Comparison of ENCODE assay signal across 20 mouse cellular contexts in genomic region chr19:31180757-31181156, GRCm38 (mm10).
DNase-seq lines count a peak whose midpoint lies in the region; ATAC-seq lines count a peak whose summit lies in the region.
"Had no signal": no experiment of that assay in that cellular context is flagged by ENCODE, and none has a peak within 500 bp of the region (broad histone marks: within the 10 kb centered on the region; RNA-seq: fewer than 3 reads in every experiment).

No protein-coding gene starts in this region.

- intact Hi-C loops in left cerebral cortex, postnatal 14 days (cut with DNase I): no loop called here
- intact Hi-C loops in heart, postnatal 14 days (cut with DNase I): no loop called here

- H3K9ac ChIP-seq in midbrain, embryonic 15.5 days: no peak overlapping the region
- no peak overlapping the region for H3K9ac ChIP-seq in midbrain, embryonic 13.5 days (replicated peaks)
- H3K9ac ChIP-seq: heart, embryonic 12.5 days; liver, postnatal 0 days had no signal

- peak; percentile 63 for ATAC-seq in midbrain, embryonic 15.5 days (replicated peaks)
- ATAC-seq in midbrain, embryonic 13.5 days: no peak
- ATAC-seq in inflammation-experienced regulatory T-cells, adult 6 months: no peak
- ATAC-seq: hindbrain, embryonic 16.5 days; liver, postnatal 0 days had no signal

- no peaks in the 10 kb centered on the region for H3K4me1 ChIP-seq in midbrain, embryonic 15.5 days
- H3K4me1 ChIP-seq in midbrain, embryonic 13.5 days (replicated peaks): no peaks in the 10 kb centered on the region
- H3K4me1 ChIP-seq: heart, embryonic 12.5 days had no signal

- WGBS in midbrain, embryonic 15.5 days: 72% methylated on average over 4 of the region's 4 CpGs
- 85% methylated on average over 4 of the region's 4 CpGs for WGBS in midbrain, embryonic 13.5 days

- peak; percentile 63 to 82 for DNase-seq in frontal cortex, adult 2 months (ENCODE audit: extremely low spot score in 1 of 2, low spot score in 1 of 2)
- no peak for DNase-seq in frontal cortex, postnatal 25 days (ENCODE audit: low spot score in 2 of 2)
- DNase-seq in left cerebral cortex, postnatal 14 days (ENCODE audit: low spot score in 2 of 2): peak; percentile 74 to 90
- peak; percentile 17 for DNase-seq in right cerebral cortex, postnatal 4 days
- DNase-seq in heart, postnatal 14 days: no peak
- DNase-seq: cerebellum, adult 11 months; cerebellum, postnatal 14 days; heart, postnatal 36 days; kidney, adult 18-20 months; kidney, postnatal 25 days; liver; liver, postnatal 0 days; lung, postnatal 14 days; thymus, postnatal 4 days had no signal

- no peaks in the 10 kb centered on the region for H3K27me3 ChIP-seq in midbrain, embryonic 15.5 days (replicated peaks)
- H3K27me3 ChIP-seq in midbrain, embryonic 13.5 days: no peaks in the 10 kb centered on the region
- H3K27me3 ChIP-seq: heart, embryonic 12.5 days had no signal

- no peak overlapping the region for H3K4me2 ChIP-seq in midbrain, embryonic 15.5 days
- H3K4me2 ChIP-seq in midbrain, embryonic 13.5 days (replicated peaks): no peak overlapping the region
- H3K4me2 ChIP-seq: heart, embryonic 12.5 days had no signal

- no peak overlapping the region for H3K27ac ChIP-seq in midbrain, embryonic 15.5 days
- H3K27ac ChIP-seq in midbrain, embryonic 13.5 days: no peak overlapping the region

- H3K36me3 ChIP-seq in midbrain, embryonic 15.5 days (replicated peaks): no peaks in the 10 kb centered on the region
- no peaks in the 10 kb centered on the region for H3K36me3 ChIP-seq in midbrain, embryonic 13.5 days
- H3K36me3 ChIP-seq: G1E; heart, embryonic 12.5 days had no signal

- H3K9me3 ChIP-seq in midbrain, embryonic 15.5 days: no peaks in the 10 kb centered on the region
- no peaks in the 10 kb centered on the region for H3K9me3 ChIP-seq in midbrain, embryonic 13.5 days
- H3K9me3 ChIP-seq: G1E; heart, embryonic 12.5 days had no signal

- H3K4me3 ChIP-seq in midbrain, embryonic 15.5 days: no peak overlapping the region
- no peak overlapping the region for H3K4me3 ChIP-seq in midbrain, embryonic 13.5 days (replicated peaks)
- H3K4me3 ChIP-seq: heart, embryonic 12.5 days had no signal

Comparison
In these comparisons a context has a peak if more than half of its experiments do, and no peak if none do; other contexts are left out.
1. DNase-seq: peak in frontal cortex, adult 2 months (2 of 2), left cerebral cortex, postnatal 14 days (2 of 2) and right cerebral cortex, postnatal 4 days (single experiment); none in frontal cortex, postnatal 25 days (0 of 2) and heart, postnatal 14 days (0 of 2).